Mouse (Mus musculus): ENCODE results near the gene Dnajb4.
"Not testable (repeated sequence)": the region's sequence is repeated elsewhere in the genome, so short reads cannot be mapped to it uniquely, and the experiment has no call there.

Gene Dnajb4

GRCm38 (mm10) chr3:152207156-152207555 lies 2.9 kb downstream of the Dnajb4 start:
- no peak for DNase-seq

DNA sequence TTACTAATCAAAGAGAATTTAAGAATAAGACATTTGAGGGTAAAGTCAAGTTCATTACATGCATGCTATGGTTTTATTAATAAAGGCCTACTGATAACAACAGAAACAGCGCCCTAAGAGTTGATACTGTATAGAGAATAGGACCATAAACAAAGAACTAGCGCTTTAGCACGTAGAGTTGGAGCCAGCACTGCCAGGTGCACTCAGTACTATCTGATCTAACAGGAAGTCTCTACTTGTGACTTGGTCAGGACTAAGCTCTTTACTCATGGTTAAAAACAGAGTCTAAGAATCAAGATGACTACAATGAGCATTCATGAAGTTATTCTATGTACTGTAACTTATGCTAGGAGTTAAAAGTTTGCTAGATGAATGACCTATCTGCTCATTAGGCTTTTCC lies 5.5 kb downstream of the Dnajb4 start:
- no peak for DNase-seq

- no peak for DNase-seq
Observed at GRCm38 (mm10) chr3:152203996-152204395, 6.1 kb downstream of the Dnajb4 start.

DNA sequence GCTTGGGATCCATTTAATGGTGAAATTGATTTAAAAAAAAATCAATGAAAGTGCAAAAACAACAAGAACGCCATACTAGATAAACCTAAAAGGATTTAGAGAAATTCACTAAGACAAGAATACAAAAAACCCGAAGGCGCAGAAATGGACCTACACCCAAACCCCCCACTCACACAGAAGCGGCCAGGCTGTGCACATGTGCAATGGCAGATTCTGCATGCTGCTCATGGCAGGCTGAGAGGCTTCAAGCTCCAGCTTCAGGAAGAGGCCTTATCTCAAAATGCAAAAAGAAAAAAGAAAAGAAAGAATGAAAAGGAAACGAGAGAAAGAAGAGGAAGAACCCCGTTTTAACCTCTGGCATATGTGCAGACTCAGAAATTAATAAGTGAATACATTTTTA lies 6.7 kb downstream of the Dnajb4 start:
- no peak for DNase-seq

- DNase-seq: no peak
Observed at GRCm38 (mm10) chr3:152202942-152203341, 7.2 kb downstream of the Dnajb4 start.

DNA sequence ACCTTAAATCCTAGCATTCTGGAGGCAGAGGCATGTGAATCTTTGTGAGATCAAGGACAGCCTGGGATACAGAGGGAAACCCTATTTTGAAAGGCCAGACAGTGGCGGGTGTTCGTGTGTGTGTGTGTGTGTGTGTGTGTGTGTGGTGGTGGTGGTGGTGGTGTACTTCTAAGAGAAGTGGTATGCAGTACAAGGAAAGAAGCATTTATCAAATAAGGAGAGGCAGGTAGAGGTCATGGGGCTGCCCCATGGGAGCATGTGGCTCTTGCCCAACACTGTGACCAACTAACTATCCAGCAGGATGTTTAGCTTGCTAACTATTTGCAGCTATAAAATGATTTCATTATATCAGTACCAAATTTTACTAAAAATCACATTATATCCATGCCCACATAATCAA lies 8.5 kb downstream of the Dnajb4 start:
- DNase-seq: no peak

DNA sequence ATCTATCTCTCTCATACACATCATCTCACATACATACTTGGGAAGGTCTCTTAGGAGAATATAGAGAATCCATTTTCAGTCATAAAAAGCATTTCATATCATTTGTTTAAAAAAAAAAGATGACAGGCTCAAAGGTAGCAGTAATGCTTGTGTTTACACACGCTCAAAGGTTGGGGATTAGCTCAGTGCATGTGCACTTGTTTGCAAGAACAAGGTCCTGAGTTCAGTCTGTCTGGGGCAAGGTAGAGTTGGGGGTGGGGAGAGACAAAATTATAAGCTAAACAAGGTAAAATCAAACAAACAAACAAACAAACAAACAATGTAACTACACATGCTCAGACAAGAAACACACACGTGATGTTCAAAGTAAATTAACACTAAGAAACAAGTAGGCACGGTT lies 8.9 kb downstream of the Dnajb4 start:
- DNase-seq: no peak

DNA sequence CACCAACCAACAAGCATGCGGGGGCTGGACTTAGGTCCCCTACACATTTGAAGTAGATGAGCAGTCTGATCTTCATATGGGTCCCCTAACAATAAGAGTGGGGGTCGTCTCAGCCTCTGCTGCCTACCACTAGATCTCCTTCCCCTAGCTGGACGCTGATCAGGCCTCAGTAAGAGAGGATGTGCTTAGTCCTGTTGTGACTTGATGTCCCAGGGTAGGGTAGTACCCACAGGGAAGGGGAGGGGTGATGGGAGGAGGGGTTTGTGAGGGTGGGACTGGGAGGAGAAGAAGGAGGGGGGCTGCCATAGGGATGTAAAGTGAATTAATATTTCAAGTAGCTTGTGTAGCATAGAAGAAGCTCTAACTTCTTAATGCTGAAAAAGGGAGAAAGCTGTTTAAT lies 11.0 kb downstream of the Dnajb4 start:
- DNase-seq: no peak

DNA sequence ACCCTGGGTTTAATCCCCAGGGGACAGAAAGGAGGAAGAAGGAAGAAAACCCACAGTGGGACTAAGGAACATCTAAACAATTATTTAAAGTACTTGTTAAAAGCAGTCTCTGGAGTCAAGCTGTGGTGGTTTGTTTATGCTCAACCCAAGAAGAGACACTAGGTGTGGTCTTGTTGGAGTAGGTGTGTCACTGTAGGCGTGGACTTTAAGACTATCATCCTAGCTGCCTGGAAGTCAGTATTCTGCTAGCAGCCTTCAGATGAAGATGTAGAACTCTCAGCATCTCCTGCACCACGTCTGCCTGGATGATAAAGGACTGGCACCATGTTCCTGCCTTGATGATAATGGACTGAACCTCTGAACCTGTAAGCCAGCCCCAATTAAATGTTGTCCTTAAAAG lies 12.9 kb downstream of the Dnajb4 start:
- DNase-seq: not testable (repeated sequence)

GRCm38 (mm10) chr3:152193635-152194097 lies 16.4 kb downstream of the Dnajb4 start:
- DNase-seq: peak; percentile 92

DNA sequence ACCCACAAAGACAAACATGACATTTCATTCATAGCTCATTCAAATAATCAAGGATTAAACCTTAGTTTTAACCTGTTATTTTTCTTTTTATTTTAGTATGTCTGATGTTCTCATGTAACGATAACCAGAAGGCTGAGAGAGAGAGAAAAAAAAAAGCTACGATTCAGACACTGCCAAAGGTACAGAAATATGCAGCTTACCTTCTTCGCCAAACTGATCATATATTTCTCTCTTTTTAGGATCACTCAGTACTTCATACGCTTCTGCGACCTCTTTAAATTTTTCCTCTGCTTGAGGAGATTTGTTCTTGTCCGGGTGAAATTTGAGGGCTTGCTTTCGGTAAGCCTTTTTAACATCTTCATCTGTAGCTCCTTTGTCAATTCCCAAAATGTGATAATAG lies 16.9 kb downstream of the Dnajb4 start:
- DNase-seq: no peak

DNA sequence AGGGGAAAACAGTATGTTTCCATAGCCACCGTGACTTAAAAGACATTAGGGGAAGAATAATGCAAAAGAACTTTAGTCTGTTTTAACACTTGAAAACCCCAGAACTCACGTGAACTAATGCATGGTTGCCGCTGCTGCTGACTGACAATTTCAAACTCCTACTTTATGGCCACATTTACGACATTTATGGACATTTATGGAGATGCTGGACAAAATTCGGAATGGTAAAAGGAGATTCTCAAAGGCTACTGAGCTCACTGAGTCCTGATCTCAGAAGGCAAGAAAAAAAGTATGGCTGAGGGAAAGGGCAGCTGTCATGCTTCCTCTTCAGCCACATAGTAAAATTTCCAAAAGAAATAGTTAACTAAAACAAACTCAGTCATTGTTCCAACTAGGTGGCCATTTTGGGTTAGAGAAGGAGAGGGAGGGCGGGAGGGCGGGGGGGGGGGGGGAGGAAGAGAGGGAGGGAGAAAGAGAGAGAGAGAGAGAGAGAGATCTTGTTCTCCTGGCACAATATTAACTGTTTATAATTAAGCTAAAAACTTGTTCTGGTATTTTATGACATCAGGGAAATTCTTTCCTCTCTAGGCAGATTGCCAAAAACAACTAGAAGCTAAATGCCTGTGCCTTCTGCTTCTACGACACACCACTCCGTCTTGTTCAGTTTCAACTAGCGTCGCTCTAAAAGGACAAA lies 17.7 kb downstream of the Dnajb4 start:
- peak; percentile 52 for DNase-seq

GRCm38 (mm10) chr3:152191791-152192237 lies 18.3 kb downstream of the Dnajb4 start:
- DNase-seq: no peak

- no peak for DNase-seq
Observed at GRCm38 (mm10) chr3:152190679-152191477, 19.2 kb downstream of the Dnajb4 start.

DNA sequence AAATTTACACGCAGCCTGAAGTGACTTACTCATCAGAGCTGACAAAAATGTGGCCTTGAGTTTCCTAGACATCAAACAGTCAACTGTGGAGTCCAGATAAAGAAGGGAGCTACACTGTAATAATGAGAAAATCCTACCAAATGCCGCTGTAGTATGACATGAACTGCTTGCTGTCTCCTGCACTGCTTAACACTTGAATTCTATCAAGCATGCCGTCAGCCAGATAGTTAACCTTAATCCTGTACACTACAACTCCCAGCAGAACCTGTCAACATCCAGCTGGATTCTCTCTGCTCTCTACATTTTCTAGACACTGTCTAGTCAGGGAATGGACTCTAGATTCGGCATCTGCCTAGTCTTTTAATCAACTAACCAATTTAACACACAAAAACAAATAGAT lies 20.8 kb downstream of the Dnajb4 start:
- DNase-seq: no peak

- DNase-seq: no peak
Observed at GRCm38 (mm10) chr3:152186106-152186505, 24.0 kb downstream of the Dnajb4 start.

DNA sequence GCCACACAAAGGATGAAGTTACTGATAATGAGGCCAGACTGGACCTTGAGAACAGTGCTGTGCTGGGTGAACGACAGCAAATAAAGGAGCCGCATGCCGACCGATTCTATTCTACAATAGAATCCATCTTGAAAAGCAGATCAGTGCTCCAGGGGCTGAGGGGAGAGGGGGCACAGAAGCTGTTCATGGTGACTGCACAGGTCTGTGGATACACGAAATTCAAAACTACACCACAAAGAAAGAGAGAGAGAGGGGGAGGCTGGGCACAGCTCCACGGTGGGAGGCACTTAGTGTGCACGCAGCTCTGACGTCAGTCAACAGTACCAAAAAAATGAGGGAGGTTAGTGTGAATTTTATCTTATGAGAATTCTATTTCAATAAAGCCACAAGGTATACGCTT lies 26.6 kb downstream of the Dnajb4 start:
- DNase-seq: no peak

DNA sequence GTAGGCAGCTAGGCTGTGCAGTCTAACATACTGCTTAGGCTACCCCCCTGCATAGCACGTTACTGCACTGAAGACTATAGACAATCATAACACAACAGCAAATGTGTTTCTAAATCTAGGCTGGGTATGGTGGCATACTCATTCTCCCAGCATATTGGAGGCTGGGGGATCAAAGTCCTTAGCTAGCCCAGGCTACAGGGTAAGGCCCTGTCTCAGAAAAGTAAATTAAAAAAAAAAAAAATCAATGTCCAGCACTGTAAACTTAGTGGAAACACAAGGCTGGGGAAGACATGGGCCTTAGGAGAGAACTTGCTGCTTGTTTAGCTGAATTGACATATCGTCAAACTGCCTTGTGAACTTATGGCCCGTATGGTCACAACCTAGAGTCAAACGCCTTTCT lies 29.5 kb downstream of the Dnajb4 start:
- no peak for DNase-seq

- no peak for DNase-seq
Observed at GRCm38 (mm10) chr3:152179285-152179684, 30.8 kb downstream of the Dnajb4 start.

GRCm38 (mm10) chr3:152178816-152179215 lies 31.3 kb downstream of the Dnajb4 start:
- DNase-seq: no peak

GRCm38 (mm10) chr3:152172322-152172935 lies 37.7 kb downstream of the Dnajb4 start:
- DNase-seq: no peak

- no peak for DNase-seq
Observed at GRCm38 (mm10) chr3:152171862-152172261, 38.2 kb downstream of the Dnajb4 start.

DNA sequence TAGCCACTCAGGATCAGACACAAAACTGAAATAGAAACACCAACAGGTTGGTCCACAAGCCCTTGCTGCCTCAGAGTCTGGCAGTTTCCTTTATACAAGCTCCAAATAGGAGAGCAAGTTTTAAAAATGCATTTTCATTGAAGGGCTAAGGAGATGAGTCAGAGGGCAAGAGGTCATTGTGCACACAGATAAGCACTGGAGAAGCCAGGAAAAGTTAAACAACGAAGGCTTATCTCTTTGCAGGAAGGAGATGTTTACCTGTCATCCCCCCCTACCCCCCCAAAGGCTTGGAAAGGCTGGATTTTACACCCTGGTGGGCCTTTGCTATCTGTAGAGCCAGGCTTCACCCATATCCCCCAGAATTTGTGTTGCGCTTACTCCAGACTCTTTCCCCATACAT lies 38.9 kb downstream of the Dnajb4 start:
- DNase-seq: no peak

- DNase-seq: no peak
Observed at GRCm38 (mm10) chr3:152170407-152170806, 39.7 kb downstream of the Dnajb4 start.

Data from retina, postnatal 1 day (tissue).